In the genomic region with DNA sequence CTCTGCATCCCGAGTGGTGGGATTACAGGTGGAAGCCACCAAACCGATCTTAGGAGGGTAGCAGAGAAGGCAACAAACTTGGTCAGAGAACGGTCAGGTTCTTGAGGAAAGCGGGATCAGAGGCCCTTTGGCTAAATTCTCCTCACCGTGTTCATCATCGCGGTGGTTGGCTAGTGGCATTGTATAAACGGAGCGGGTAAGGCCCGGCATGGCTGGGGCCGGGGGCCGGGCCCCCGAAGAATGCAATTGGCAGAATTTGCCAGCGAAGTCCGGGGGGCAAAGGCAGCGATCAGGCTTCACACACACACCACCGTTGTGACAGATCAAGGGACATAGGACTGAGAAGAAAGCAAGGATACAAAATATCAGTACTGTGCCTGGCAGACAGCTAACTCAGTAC, we compare ENCODE assay signal across 8 mouse cellular contexts. TPM values are rescaled to one million over a fixed set of nuclear protein-coding genes. Genes with fewer than 3 reads are reported as not detected.
DNase-seq lines count a peak whose midpoint lies in the region; ATAC-seq and TF ChIP-seq lines count a peak whose summit lies in the region.
"Had no signal": no experiment of that assay in that cellular context is flagged by ENCODE, and none has a peak within 500 bp of the region (broad histone marks: within the 10 kb centered on the region; RNA-seq: fewer than 3 reads in every experiment).

No protein-coding gene starts in this region.

- no peak for ATAC-seq in kidney, embryonic 14.5 days (ENCODE audit: low FRiP score, low TSS enrichment)
- ATAC-seq in embryonic facial prominence, embryonic 12.5 days (ENCODE audit: insufficient number of reproducible peaks, insufficient read depth, low FRiP score, low TSS enrichment): no peak
- no peak for ATAC-seq in liver, embryonic 14.5 days (ENCODE audit: insufficient read depth)

- peak overlapping the region; percentile 90 for H3K4me2 ChIP-seq in kidney, embryonic 14.5 days (replicated peaks; ENCODE audit: low read depth, low read length)
- H3K4me2 ChIP-seq in embryonic facial prominence, embryonic 12.5 days (replicated peaks): peak overlapping the region; percentile 91
- H3K4me2 ChIP-seq in liver, embryonic 14.5 days (ENCODE audit: low read depth): peak overlapping the region; percentile 52

- H3K27ac ChIP-seq in kidney, embryonic 14.5 days (ENCODE audit: low read depth, low read length): no peak overlapping the region
- H3K27ac ChIP-seq in ES-Bruce4 (ENCODE audit: insufficient read depth, low read length): peak overlapping the region; percentile 88
- H3K27ac ChIP-seq in embryonic facial prominence, embryonic 12.5 days: no peak overlapping the region
- no peak overlapping the region for H3K27ac ChIP-seq in liver, embryonic 14.5 days

- peaks cover 51% of the 10 kb centered on the region for H3K27me3 ChIP-seq in kidney, embryonic 14.5 days (ENCODE audit: control insufficient read depth, insufficient read depth, low read length)
- no peaks in the 10 kb centered on the region for H3K27me3 ChIP-seq in ES-Bruce4 (ENCODE audit: control insufficient read depth, insufficient read depth, low read length, poor library complexity, severe bottlenecking)
- peaks cover 98% of the 10 kb centered on the region for H3K27me3 ChIP-seq in embryonic facial prominence, embryonic 12.5 days
- peaks cover 97% of the 10 kb centered on the region for H3K27me3 ChIP-seq in liver, embryonic 14.5 days (ENCODE audit: control insufficient read depth, insufficient read depth, low read length)

- H3K36me3 ChIP-seq in kidney, embryonic 14.5 days (ENCODE audit: control insufficient read depth, insufficient read depth, low read length): no peaks in the 10 kb centered on the region
- H3K36me3 ChIP-seq in ES-Bruce4 (ENCODE audit: control insufficient read depth, insufficient read depth, low read length, poor library complexity, severe bottlenecking): no peaks in the 10 kb centered on the region
- H3K36me3 ChIP-seq in embryonic facial prominence, embryonic 12.5 days: no peaks in the 10 kb centered on the region
- no peaks in the 10 kb centered on the region for H3K36me3 ChIP-seq in liver, embryonic 14.5 days (replicated peaks; ENCODE audit: control insufficient read depth, insufficient read depth, low read depth)

- TF ChIP-seq EP300 in ES-Bruce4 (IDR thresholded peaks at IDR 0.05; ENCODE audit: insufficient read depth, low read depth, low read length): no peak
- TF ChIP-seq EP300 in liver, embryonic 14.5 days (IDR thresholded peaks at IDR 0.05; ENCODE audit: low read depth): no peak

- H3K4me3 ChIP-seq in kidney, embryonic 14.5 days (ENCODE audit: low read length): peak overlapping the region; percentile 55; the same call in 1 of the 2 replicates
- peak overlapping the region; percentile 72 for H3K4me3 ChIP-seq in ES-Bruce4 (ENCODE audit: low read depth, low read length)
- H3K4me3 ChIP-seq in embryonic facial prominence, embryonic 12.5 days: peak overlapping the region; percentile 38; the same call in 1 of the 2 replicates
- peak overlapping the region in 1 of 2 experiments; percentile 33; a peak in 2 of 4 replicates for H3K4me3 ChIP-seq in liver, embryonic 14.5 days (ENCODE audit: insufficient read depth in 1 of 2, low read depth in 2 of 2, low read length in 2 of 2)

- TF ChIP-seq POLR2A in ES-Bruce4 (IDR thresholded peaks at IDR 0.05; ENCODE audit: insufficient read depth, low read length): no peak

- no peak for TF ChIP-seq CTCF in ES-Bruce4 (IDR thresholded peaks at IDR 0.05; ENCODE audit: low read depth, low read length)
- no peak for TF ChIP-seq CTCF in liver, embryonic 14.5 days (IDR thresholded peaks at IDR 0.05; ENCODE audit: low read depth)

- H3K9ac ChIP-seq in kidney, embryonic 14.5 days (ENCODE audit: low read depth, low read length): no peak overlapping the region
- peak overlapping the region; percentile 81 for H3K9ac ChIP-seq in ES-Bruce4 (ENCODE audit: low read depth, poor library complexity, severe bottlenecking)
- H3K9ac ChIP-seq in embryonic facial prominence, embryonic 12.5 days: no peak overlapping the region
- no peak overlapping the region for H3K9ac ChIP-seq in liver, embryonic 14.5 days (replicated peaks)

- DNase-seq in kidney, postnatal 4 days: no peak
- no peak for DNase-seq in liver, embryonic 14.5 days (ENCODE audit: low read depth in 3 of 3, low spot score in 3 of 3)
- no peak for DNase-seq in testis, postnatal 10 days (ENCODE audit: low spot score)
- no peak for DNase-seq in cerebellum, adult 9-11 months

- WGBS in kidney, embryonic 14.5 days: 19% methylated on average over 17 of the region's 17 CpGs
- 24% methylated on average over 17 of the region's 17 CpGs for WGBS in embryonic facial prominence, embryonic 12.5 days
- WGBS in liver, embryonic 14.5 days (ENCODE audit: insufficient replicate concordance): 20% methylated on average over 17 of the region's 17 CpGs

- H3K4me1 ChIP-seq in kidney, embryonic 14.5 days (ENCODE audit: control insufficient read depth, insufficient read depth, low read length): peaks cover 48% of the 10 kb centered on the region
- peaks cover 6% of the 10 kb centered on the region for H3K4me1 ChIP-seq in ES-Bruce4 (ENCODE audit: control insufficient read depth, insufficient read depth, low read length)
- H3K4me1 ChIP-seq in embryonic facial prominence, embryonic 12.5 days: peaks cover 59% of the 10 kb centered on the region
- H3K4me1 ChIP-seq in liver, embryonic 14.5 days (replicated peaks; ENCODE audit: control insufficient read depth in 2 of 2, insufficient read depth in 2 of 2, low read length in 1 of 2): peaks cover 0 to 10% of the 10 kb centered on the region in 2 experiments; a peak in 1 of 4 replicates

- no peaks in the 10 kb centered on the region for H3K9me3 ChIP-seq in kidney, embryonic 14.5 days (ENCODE audit: control insufficient read depth, low read length)
- H3K9me3 ChIP-seq in ES-Bruce4 (replicated peaks; ENCODE audit: control insufficient read depth, insufficient read depth, low read length, poor library complexity, severe bottlenecking): no peaks in the 10 kb centered on the region
- H3K9me3 ChIP-seq in embryonic facial prominence, embryonic 12.5 days: no peaks in the 10 kb centered on the region
- no peaks in the 10 kb centered on the region for H3K9me3 ChIP-seq in liver, embryonic 14.5 days (ENCODE audit: control insufficient read depth, low read length)

RNA-seq across cellular contexts. Expression of a gene that starts 7.5 kb away (rescaled TPM):
- polyA plus RNA-seq in kidney, embryonic 14.5 days (2014; fragmentation: Nextera tagmentation; extraction: Ambion mirVana): 23.4 and 26.0 TPM in 2 replicates
- polyA plus RNA-seq in ES-Bruce4 (2011; ENCODE audit: insufficient read depth, insufficient read length, low read depth, missing spikeins): 66.8 and 72.5 TPM in 2 replicates
- 15.9 and 16.8 TPM in 2 replicates for polyA plus RNA-seq in embryonic facial prominence, embryonic 12.5 days (2016; fragmentation: Nextera tagmentation; extraction: Ambion mirVana)
- polyA plus RNA-seq in liver, embryonic 14.5 days (2012; rRNA removed): 5.2 and 5.5 TPM in 2 replicates
- 2.5 and 3.0 TPM in 2 replicates for polyA plus RNA-seq in liver, embryonic 14.5 days (2014; fragmentation: Nextera tagmentation; extraction: Ambion mirVana)

RNA-seq across cellular contexts. Expression of a gene that starts 25.8 kb away (rescaled TPM):
- 38.4 and 41.0 TPM in 2 replicates for polyA plus RNA-seq in kidney, embryonic 14.5 days (2014; fragmentation: Nextera tagmentation; extraction: Ambion mirVana)
- 43.6 and 44.5 TPM in 2 replicates for polyA plus RNA-seq in ES-Bruce4 (2011; ENCODE audit: insufficient read depth, insufficient read length, low read depth, missing spikeins)
- 75.8 and 83.2 TPM in 2 replicates for polyA plus RNA-seq in embryonic facial prominence, embryonic 12.5 days (2016; fragmentation: Nextera tagmentation; extraction: Ambion mirVana)
- 19.1 and 24.7 TPM in 2 replicates for polyA plus RNA-seq in liver, embryonic 14.5 days (2012; rRNA removed)
- 11.8 and 15.1 TPM in 2 replicates for polyA plus RNA-seq in liver, embryonic 14.5 days (2014; fragmentation: Nextera tagmentation; extraction: Ambion mirVana)

RNA-seq across cellular contexts. Expression of a gene that starts 27.2 kb away (rescaled TPM):
- polyA plus RNA-seq in kidney, embryonic 14.5 days (2014; fragmentation: Nextera tagmentation; extraction: Ambion mirVana): 1.9 TPM in 1 of 2 replicates, not detected in the other
- polyA plus RNA-seq in ES-Bruce4 (2011; ENCODE audit: insufficient read depth, insufficient read length, low read depth, missing spikeins): 15.8 and 17.1 TPM in 2 replicates
- 0.58 and 0.94 TPM in 2 replicates for polyA plus RNA-seq in embryonic facial prominence, embryonic 12.5 days (2016; fragmentation: Nextera tagmentation; extraction: Ambion mirVana)
- polyA plus RNA-seq in liver, embryonic 14.5 days (2012; rRNA removed): 0.09 and 0.40 TPM in 2 replicates
- not detected in 2 replicates for polyA plus RNA-seq in liver, embryonic 14.5 days (2014; fragmentation: Nextera tagmentation; extraction: Ambion mirVana)
- polyA plus RNA-seq: gonadal fat pad, adult 2 months had no signal
